Mouse (Mus musculus) spleen, adult 2 months (tissue): Measurements from ENCODE around the gene Tnfrsf9.
A peak's percentile ranks its signal among the peaks of the same experiment; 100 is the strongest.

Experiments
- CTCF ChIP-seq: fragments of 200-500 bp; IDR thresholded peaks from 2 replicates; pipeline ENCODE4 v1.5.1; 2011; ENCODE audit warnings: mild to moderate bottlenecking, inconsistent platforms; ENCODE audit not compliant: insufficient read depth, insufficient read length, insufficient replicate concordance; ENCODE audit errors: extremely low read depth
- POLR2A ChIP-seq: fragments of 200-500 bp; IDR thresholded peaks from 2 replicates; pipeline ENCODE4 v1.6.1; 2011; ENCODE audit warnings: low read depth, low read length, inconsistent platforms

GRCm38 (mm10) chr4:150914290-150914733, at the start of gene Tnfrsf9, which contains the start of gene Park7:
- TF ChIP-seq CTCF: peak; percentile 72
- TF ChIP-seq POLR2A: peak; percentile 79
